Mouse (Mus musculus) spleen, postnatal 14 days (tissue): ENCODE results near the gene Olfr769.
"Not testable (repeated sequence)": the region's sequence is repeated elsewhere in the genome, so short reads cannot be mapped to it uniquely, and the experiment has no call there.

Experiments used
- DNase-seq, 2 experiments: peaks; one replicate each; pipeline ENCODE4 v3.0.0; 2021 to 2022; ENCODE audit warnings: low spot score in 2 of 2

Gene Olfr769

DNA sequence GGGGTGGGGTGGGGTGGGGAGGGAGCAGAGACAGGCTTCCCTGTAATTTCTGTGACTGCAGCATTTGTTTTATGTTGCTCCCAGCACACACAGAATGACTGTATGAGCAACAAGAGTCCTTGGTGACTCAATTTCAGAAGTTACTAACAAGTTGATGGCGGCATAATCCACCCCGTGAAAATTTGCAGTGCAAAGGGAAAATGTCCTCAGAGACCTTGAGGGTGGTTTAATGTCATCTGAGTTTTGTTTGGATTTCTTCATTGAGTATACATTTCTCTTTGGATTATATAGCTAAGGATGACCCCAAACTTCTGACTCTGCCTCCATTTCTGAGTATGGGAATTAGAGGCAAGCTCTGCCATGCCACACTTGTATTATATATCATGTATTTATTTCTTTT lies at the start of gene Olfr769:
Olfr769 (minus strand) TSS at position 101 of the 400 bp plus-strand sequence.
- no peak for DNase-seq

DNA sequence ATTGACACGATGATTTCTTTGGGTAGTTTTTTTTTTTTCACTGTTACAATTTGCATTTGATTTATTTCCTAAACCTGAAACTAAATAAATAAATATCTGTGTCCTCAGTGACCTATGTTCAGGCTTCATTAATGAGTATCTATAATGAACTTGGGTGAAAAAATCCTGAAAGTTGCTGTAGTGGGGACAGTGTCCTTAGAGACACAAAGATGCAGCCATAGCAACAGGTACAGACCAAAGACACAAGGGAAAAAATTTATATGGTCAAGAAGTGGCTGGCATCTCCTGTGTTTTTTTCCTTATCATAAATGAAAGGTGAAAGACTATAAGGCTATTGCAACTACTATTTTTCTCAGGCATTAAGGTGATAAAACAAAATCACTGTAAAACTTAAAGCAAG lies 47.0 kb upstream of the Olfr769 start, which contains the start of gene Olfr771:
Olfr771 (minus strand) TSS at position 101 of the 400 bp plus-strand sequence.
- DNase-seq = no peak

DNA sequence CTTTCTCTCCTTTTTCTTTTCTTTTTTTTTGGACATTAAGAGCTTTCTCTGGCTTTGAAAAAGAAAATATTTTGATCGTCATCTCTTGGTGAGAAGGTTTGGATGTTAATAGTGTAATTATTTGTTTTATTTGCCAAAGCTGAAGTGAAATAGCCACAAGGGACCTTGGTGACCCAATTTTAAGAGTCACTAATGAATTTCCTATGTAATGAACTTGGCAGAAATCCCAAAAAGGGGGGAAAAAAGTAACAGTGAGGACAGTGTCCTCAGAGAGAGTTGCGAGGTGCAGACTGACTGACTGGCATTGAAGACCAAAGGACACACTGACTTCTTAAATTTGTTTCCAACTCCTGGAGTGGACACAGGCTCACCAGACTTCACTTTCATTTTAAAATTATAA lies 21.2 kb upstream of the Olfr769 start, which contains the start of gene Olfr770:
Olfr770 (minus strand) TSS at position 101 of the 400 bp plus-strand sequence.
- no peak for DNase-seq

DNA sequence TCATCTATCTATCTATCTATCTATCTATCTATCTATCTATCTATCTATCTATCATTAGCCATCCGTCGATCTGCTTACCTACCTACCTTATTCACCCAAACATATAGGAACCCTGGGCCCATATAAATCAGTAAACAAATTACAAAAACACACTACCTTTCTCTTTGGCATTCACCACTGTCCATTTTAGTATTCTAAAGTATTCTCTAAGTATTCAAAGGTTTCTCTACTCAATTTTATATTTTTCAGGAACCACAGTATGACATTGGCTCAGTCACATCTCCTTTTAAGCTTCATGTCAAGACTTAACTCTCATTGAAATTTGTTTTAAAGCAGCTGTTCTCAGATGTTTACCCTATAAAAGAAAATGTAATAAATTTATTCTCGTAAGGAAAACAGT lies 2.5 kb downstream of the Olfr769 start:
- no peak for DNase-seq

DNA sequence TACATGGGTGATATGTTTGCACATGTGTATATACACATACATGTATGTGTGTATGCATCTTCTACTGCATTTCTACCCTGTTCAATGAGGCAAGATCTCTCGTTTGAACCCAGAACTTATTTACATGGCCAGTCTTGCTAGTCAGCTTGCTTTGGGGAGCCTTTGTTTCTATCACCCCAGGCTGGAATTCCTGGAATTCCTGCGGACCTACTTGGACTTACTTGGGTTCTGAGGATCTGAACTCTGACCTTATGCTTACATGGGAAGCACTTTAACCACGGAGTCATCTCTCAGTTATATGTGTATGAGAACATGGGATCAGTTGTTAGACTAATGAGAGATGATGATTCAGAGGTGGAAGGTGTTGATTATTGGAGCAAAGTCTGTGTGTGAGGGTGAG lies 16.4 kb downstream of the Olfr769 start:
- DNase-seq = no peak

DNA sequence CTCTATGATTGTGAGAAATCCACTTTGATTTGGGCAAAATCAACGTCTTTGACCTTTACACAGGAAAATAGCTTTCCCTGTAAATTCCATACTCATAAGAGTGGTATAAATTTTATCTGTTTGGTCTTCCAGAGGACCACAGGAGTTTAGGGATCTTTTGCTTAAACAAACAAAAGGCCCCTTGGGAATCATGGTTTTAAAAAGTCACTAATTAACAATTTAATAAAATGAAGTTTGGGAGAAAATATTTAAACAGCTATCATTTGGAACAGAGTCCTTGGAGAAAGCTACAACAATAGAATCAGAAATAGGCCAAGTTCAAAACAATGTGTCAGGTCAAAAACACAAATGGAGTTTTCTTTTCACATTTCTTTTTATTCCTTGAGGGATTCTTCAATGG lies 18.4 kb downstream of the Olfr769 start, which contains the start of gene Olfr768:
Olfr768 (minus strand) TSS at position 101 of the 400 bp plus-strand sequence.
- DNase-seq = no peak

DNA sequence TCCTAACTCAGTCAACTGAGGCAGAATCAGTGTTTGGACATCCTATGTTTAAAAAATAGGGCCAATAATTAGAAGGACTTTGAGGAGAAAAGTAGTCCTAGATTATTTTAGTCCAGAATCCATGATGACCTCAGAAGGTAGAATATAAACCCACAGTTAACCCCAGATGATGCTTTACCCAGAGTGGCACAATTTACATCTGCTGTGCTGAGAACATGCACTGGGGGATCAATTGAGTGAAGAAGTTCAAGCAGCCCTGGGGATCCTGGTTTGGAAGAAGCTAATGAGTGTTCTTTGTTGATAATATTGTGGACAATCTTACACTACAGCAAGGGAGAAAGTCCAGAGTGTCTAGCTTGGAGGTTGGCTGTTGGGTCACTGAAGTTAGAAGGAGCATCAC lies 34.9 kb downstream of the Olfr769 start, which contains the start of gene Olfr767:
Olfr767 (minus strand) TSS at position 101 of the 400 bp plus-strand sequence.
- not testable (repeated sequence) for DNase-seq

DNA sequence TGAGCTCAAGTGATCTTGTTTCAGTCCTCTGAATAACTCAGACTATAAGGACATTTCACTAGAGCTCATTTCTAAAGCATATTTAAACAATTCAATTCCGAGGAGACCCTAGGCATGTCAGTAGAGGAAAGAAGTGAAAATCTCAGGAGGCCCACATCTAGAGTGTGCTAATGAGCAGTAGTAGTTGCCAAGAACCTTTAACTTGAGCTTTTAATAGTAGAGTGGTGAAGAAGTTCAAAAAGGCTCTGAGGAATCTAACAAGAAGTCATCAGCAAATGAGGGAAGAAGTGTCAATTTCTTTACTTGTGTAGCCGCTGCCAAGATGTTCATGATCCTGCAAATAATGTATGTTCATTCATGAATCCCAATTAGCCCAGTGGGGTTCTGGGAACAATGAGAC lies 48.8 kb downstream of the Olfr769 start, which contains the start of gene Olfr766-ps1:
Olfr766-ps1 (minus strand) TSS at position 101 of the 400 bp plus-strand sequence.
- DNase-seq = no peak
